Mouse (Mus musculus) activated CD4-positive, CD25-positive, alpha-beta regulatory T cell (primary cell): ENCODE data around the gene Zfp951. TPM values are rescaled to one million over a fixed set of nuclear protein-coding genes. Genes with fewer than 3 reads are reported as not detected.

Source experiments
- polyA plus RNA-seq, 2 experiments: library from polyadenylated mRNA; unstranded; fragments of 100-300 nt; shearing (Covaris generic); gene quantifications; one replicate each; pipeline ENCODE4 v1.2.1; 2017

Zfp951 gene
- polyA plus RNA-seq = 10 to 100 TPM in 1 of 2 experiments, 1 to 10 TPM in 1; 8.0 to 15.8 TPM

GRCm38 (mm10) chr5:104859962-104860525 lies at the start of gene Zfp951:
Gene Zfp951 (minus strand): TSS chr5:104860070.

Other genes starting within 250 kb of the Zfp951 start
- gene Abcg3, start 122.6 kb upstream of the Zfp951 start, polyA plus RNA-seq = 10 to 100 TPM; 21.7 to 34.0 TPM